Mouse (Mus musculus) lung, embryonic 14.5 days (tissue): ENCODE data around the gene Ell2. TPM values are rescaled to one million over a fixed set of nuclear protein-coding genes. Genes with fewer than 3 reads are reported as not detected.
A peak's percentile ranks its signal among the peaks of the same experiment; 100 is the strongest.

ENCODE experiments used
- ATAC-seq: fragments of 200-750 bp; cut with Nextera tagmentation; 2 replicates; pipeline ENCODE4 v1.8.0; 2017; ENCODE audit warnings: mild to moderate bottlenecking, moderate TSS enrichment, moderate library complexity; ENCODE audit not compliant: insufficient read depth
- DNase-seq: peaks from one replicate; pipeline ENCODE4 v3.0.0-alpha.2; 2015
- H3K27ac ChIP-seq: fragments of 300-500 bp; sonication (generic); 2 replicates; pipeline ENCODE4 v1.5.1; 2014; ENCODE audit warnings: low read depth, mild to moderate bottlenecking, moderate library complexity
- H3K27me3 ChIP-seq: fragments of 300-500 bp; sonication (generic); 2 replicates; pipeline ENCODE4 v1.6.1; 2014; ENCODE audit warnings: low read length, control low read depth; ENCODE audit not compliant: insufficient read depth
- H3K36me3 ChIP-seq: fragments of 300-500 bp; sonication (generic); 2 replicates; pipeline ENCODE4 v1.6.1; 2014; ENCODE audit warnings: control low read depth; ENCODE audit not compliant: insufficient read depth
- H3K4me1 ChIP-seq: fragments of 300-500 bp; sonication (generic); 2 replicates; pipeline ENCODE4 v1.6.1; 2014; ENCODE audit warnings: antibody characterized with exemption, control low read depth; ENCODE audit not compliant: insufficient read depth
- H3K4me2 ChIP-seq: fragments of 300-500 bp; sonication (generic); 2 replicates; pipeline ENCODE4 v1.6.1; 2014; ENCODE audit warnings: mild to moderate bottlenecking
- H3K4me3 ChIP-seq: fragments of 300-500 bp; sonication (generic); 2 replicates; pipeline ENCODE4 v1.5.1; 2014; ENCODE audit warnings: low read depth, low read length
- H3K9ac ChIP-seq: fragments of 300-500 bp; sonication (generic); 2 replicates; pipeline ENCODE4 v1.6.1; 2014
- H3K9me3 ChIP-seq: fragments of 300-500 bp; sonication (generic); 2 replicates; pipeline ENCODE4 v1.6.1; 2016; ENCODE audit warnings: low read depth, low read length, control low read depth
- CTCF ChIP-seq: IDR thresholded peaks from 2 replicates; pipeline ENCODE4 v1.5.1; 2016; ENCODE audit warnings: antibody characterized with exemption, low read depth
- WGBS: fragments of 180-500 bp; shearing (Covaris S2); extraction: QIAGEN DNeasy Blood & Tissue Kit; methylation state at CpG from one replicate; pipeline ENCODE4 v1.1.7; 2014; 5-methylcytosine and 5-hydroxymethylcytosine counted together
- polyA plus RNA-seq: library from polyadenylated mRNA; unstranded; fragments of >200 nt; fragmentation: Nextera tagmentation; extraction: Ambion mirVana; gene quantifications from 2 replicates; pipeline ENCODE4 v1.2.1, GENCODE M21; 2014

The Ell2 gene
- polyA plus RNA-seq, 1 experiment from 2014 or later = 3.7 TPM

DNA sequence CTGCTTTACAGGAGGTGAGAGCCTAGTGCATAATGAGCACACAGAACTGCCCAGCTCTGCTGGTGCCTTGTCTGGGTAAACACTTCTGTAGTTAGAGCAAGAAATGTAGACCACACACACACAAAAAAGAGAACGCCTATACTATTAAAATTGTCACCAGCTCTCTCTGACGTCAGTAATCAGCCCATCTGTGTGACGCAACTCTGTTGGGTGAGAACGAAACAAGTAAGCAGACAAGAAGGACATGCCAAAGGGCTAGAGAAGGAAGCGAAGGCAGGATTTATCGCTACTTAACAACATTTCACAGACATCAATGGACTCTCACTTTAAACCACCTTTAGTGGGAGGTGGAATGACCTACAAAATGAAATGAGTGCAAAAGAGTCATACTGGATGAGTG, 71.6 kb downstream of the Ell2 start:
- H3K27me3 ChIP-seq = no peaks in the 10 kb centered on the region
- H3K4me1 ChIP-seq = no peaks in the 10 kb centered on the region
- H3K9ac ChIP-seq = no peak overlapping the region
- peak; percentile 6 for DNase-seq
- H3K9me3 ChIP-seq = no peaks in the 10 kb centered on the region
- WGBS = 74% methylated on average over 6 of the region's 6 CpGs
- TF ChIP-seq CTCF = no peak
- no peak overlapping the region for H3K27ac ChIP-seq
- ATAC-seq = no peak
- no peak overlapping the region for H3K4me3 ChIP-seq
- H3K36me3 ChIP-seq = no peaks in the 10 kb centered on the region
- H3K4me2 ChIP-seq = no peak overlapping the region

DNA sequence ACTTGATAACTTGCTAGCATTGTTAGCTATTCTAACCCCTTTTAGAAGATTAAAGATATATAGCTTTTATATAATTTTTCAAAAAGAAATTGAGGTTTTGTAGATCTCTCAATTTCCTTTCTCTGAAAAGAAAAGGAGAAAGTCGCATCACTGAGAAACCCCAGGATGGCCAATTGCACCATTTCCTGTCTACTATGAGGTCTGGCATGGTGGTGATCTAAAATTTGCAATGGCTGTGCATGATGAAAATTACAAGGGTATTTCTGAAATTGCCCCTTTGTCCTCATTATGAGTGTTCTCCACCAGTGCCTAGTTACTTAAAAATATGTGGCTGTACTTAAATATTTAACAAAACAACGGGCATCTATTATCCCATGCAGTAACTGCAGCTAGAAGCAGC, 72.6 kb downstream of the Ell2 start:
- ATAC-seq = no peak
- no peaks in the 10 kb centered on the region for H3K36me3 ChIP-seq
- no peaks in the 10 kb centered on the region for H3K27me3 ChIP-seq
- no peak overlapping the region for H3K9ac ChIP-seq
- H3K4me2 ChIP-seq = no peak overlapping the region
- H3K4me3 ChIP-seq = no peak overlapping the region
- H3K4me1 ChIP-seq = no peaks in the 10 kb centered on the region
- 87% methylated on average over 2 of the region's 2 CpGs for WGBS
- no peak for TF ChIP-seq CTCF
- no peak for DNase-seq
- H3K9me3 ChIP-seq = no peaks in the 10 kb centered on the region
- no peak overlapping the region for H3K27ac ChIP-seq

DNA sequence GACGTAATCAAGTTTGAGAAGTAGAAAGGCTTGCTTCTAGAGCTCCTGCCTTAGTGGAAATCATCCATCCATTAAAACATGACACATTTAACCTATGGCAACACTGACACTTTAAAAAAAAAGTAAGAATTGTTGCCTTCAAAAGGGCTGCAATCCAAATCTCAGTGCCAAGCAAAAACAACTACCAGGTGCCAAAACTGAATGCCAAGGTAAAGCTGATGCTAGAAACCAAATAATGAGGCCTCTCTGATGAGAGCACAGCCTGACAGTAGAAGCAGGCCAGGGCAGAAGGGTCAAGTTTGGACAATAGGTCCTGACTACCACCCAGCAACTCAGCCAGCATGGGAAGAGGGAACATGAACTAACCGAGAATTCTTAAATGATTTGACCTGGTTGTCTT, 73.5 kb downstream of the Ell2 start:
- no peaks in the 10 kb centered on the region for H3K4me1 ChIP-seq
- no peaks in the 10 kb centered on the region for H3K27me3 ChIP-seq
- no peak overlapping the region for H3K4me3 ChIP-seq
- TF ChIP-seq CTCF = no peak
- no peak overlapping the region for H3K27ac ChIP-seq
- H3K4me2 ChIP-seq = no peak overlapping the region
- no peak overlapping the region for H3K9ac ChIP-seq
- H3K9me3 ChIP-seq = no peaks in the 10 kb centered on the region
- no peak for ATAC-seq
- 71% methylated on average over 2 of the region's 2 CpGs for WGBS
- DNase-seq = no peak
- H3K36me3 ChIP-seq = no peaks in the 10 kb centered on the region

DNA sequence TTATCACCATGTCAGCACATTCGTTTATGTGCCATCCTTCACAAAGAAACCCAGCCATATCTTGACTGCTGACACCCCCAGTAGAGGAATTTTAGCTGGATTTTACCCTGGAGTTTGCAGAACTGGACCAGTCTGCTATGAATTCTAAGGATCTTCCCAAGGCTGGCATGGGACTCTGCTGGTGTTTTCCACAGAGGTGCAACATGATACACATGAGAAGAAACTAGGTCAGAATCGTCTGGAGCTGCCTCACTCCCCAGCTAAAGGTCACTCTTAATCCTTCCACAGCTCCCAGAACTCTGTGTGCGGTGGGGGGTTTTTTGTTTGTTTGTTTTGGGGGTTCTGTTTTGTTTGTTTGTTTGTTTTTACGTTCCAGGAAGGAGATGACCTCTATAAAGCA, 79.2 kb downstream of the Ell2 start:
- H3K27ac ChIP-seq = no peak overlapping the region
- no peak overlapping the region for H3K4me2 ChIP-seq
- H3K27me3 ChIP-seq = no peaks in the 10 kb centered on the region
- DNase-seq = no peak
- H3K4me1 ChIP-seq = no peaks in the 10 kb centered on the region
- no peaks in the 10 kb centered on the region for H3K9me3 ChIP-seq
- WGBS = 41% methylated on average over 4 of the region's 4 CpGs
- no peak for ATAC-seq
- H3K9ac ChIP-seq = no peak overlapping the region
- TF ChIP-seq CTCF = no peak
- H3K4me3 ChIP-seq = no peak overlapping the region
- H3K36me3 ChIP-seq = no peaks in the 10 kb centered on the region

DNA sequence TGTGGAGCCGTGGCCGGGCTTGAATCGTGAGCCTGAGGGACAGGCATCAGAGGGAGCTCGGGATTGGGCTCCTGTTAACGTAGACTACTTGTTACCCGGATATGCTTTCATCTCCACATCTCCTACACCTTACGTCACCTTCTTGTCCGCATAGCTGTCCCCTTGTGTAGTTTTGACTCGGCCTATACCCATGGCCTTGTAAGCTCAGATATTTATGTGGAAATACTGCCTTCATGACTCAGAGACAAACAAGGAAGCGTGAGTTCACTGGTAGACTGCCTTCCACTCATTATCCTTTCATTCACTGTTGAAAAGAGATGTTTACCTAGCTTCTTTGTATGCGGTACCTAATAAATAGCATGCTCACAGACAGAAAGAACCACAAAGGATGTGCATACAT, 79.7 kb downstream of the Ell2 start:
- no peaks in the 10 kb centered on the region for H3K27me3 ChIP-seq
- no peak overlapping the region for H3K4me2 ChIP-seq
- DNase-seq = no peak
- no peak for ATAC-seq
- TF ChIP-seq CTCF = no peak
- no peaks in the 10 kb centered on the region for H3K36me3 ChIP-seq
- H3K4me1 ChIP-seq = no peaks in the 10 kb centered on the region
- H3K4me3 ChIP-seq = no peak overlapping the region
- 86% methylated on average over 11 of the region's 11 CpGs for WGBS
- H3K9ac ChIP-seq = no peak overlapping the region
- no peaks in the 10 kb centered on the region for H3K9me3 ChIP-seq
- no peak overlapping the region for H3K27ac ChIP-seq

DNA sequence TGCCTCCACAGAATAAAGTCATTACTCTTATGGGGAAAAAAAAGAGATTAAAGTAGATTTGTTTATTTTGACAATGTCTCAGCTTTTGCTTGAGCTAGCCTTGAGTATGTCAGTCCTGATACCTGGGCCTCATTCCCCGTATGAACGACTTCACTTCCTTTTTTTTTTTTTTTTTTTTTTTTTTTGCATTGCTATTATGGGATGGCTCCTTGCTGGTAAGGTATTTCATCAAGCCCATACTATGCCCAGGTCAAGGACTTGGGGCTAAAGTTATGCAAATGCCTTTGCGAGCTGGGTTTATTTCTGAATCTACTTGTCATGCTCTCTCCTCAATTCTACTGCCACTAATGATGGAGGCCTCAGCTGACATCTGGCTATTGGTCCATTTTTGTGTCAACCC, 80.8 kb downstream of the Ell2 start:
- no peak for DNase-seq
- WGBS = 70% methylated on average over 3 of the region's 3 CpGs

DNA sequence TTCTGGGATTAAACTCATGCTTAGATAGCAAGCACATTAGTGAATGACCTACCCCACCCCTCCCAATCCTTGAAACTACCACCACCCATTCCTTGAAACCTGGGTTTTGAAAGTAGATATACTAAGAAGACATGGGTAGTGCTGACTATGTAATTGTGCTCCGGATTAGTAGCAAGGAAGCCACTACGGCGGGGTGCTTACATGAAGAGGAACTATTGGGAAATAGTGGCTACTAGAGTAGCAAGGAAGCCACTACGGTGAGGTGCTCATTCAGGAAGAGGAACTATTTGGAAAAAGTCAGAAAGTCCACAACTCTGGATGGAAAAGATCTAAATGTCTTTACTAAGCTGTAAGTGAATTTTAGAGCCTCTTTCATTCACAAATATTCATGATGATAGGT, 81.6 kb downstream of the Ell2 start:
- H3K9me3 ChIP-seq = no peaks in the 10 kb centered on the region
- H3K4me2 ChIP-seq = no peak overlapping the region
- no peak for TF ChIP-seq CTCF
- ATAC-seq (no peak), DNase-seq (no peak)
- no peak overlapping the region for H3K27ac ChIP-seq
- 90% methylated on average over 4 of the region's 4 CpGs for WGBS
- H3K27me3 ChIP-seq = no peaks in the 10 kb centered on the region
- no peaks in the 10 kb centered on the region for H3K4me1 ChIP-seq
- no peak overlapping the region for H3K9ac ChIP-seq
- no peaks in the 10 kb centered on the region for H3K36me3 ChIP-seq
- H3K4me3 ChIP-seq = no peak overlapping the region

More for the DNA sequence above, 80.8 kb downstream of the Ell2 start:
- Histone ChIP-seq H3K27me3 (no peaks in the 10 kb centered on the region), H3K4me2 (no peak overlapping the region), H3K4me3 (no peak overlapping the region), H3K9me3 (no peaks in the 10 kb centered on the region), H3K4me1 (no peaks in the 10 kb centered on the region), H3K9ac (no peak overlapping the region), H3K27ac (no peak overlapping the region), H3K36me3 (no peaks in the 10 kb centered on the region)
- no peak for TF ChIP-seq CTCF
- no peak for ATAC-seq
